Mouse (Mus musculus): ENCODE measurements at regions not wholly inside any gene's neighbourhood (a gene's known extent, or its start where the extent isn't known, plus 50 kb on each side); places are given as distances from the start of the nearest gene placed in this dataset.

GRCm38 (mm10) chr1:78015999-78016398, 180.9 kb downstream of the Pax3 start:
- Histone ChIP-seq H3K27me3 (replicated peaks) (no peaks in the 10 kb centered on the region), H3K4me1 (ENCODE audit: control insufficient read depth in 1 of 2, insufficient read depth in 2 of 2) (no peaks in the 10 kb centered on the region), H3K36me3 (replicated peaks in 1 of 2; ENCODE audit: control insufficient read depth in 1 of 2, insufficient read depth in 1 of 2, low read length in 1 of 2) (no peaks in the 10 kb centered on the region), H3K9me3 (replicated peaks; ENCODE audit: low read length) (no peaks in the 10 kb centered on the region), H3K27ac (ENCODE audit: insufficient read depth, low read depth) (no peak overlapping the region), H3K4me2 (ENCODE audit: insufficient read depth, low read depth, poor library complexity, severe bottlenecking) (no peak overlapping the region), H3K79me2 (replicated peaks; ENCODE audit: control insufficient read depth, extremely low read depth, insufficient read depth, poor library complexity, severe bottlenecking) (no peaks in the 10 kb centered on the region), H3K4me3 (replicated peaks in 1 of 3; ENCODE audit: low read depth in 2 of 3, low read length in 2 of 3, poor library complexity in 1 of 3) (no peak overlapping the region), H3K9ac (ENCODE audit: insufficient read depth, low read depth) (no peak overlapping the region)
- no peak for TF ChIP-seq USF2 (conservative IDR thresholded peaks at IDR 0.05; ENCODE audit: low read depth, low read length)
- TF ChIP-seq SIN3A (IDR thresholded peaks at IDR 0.05; ENCODE audit: low read length) = no peak
- TF ChIP-seq USF1 (IDR thresholded peaks at IDR 0.05; ENCODE audit: low read depth, low read length) = no peak
- no peak for TF ChIP-seq UBTF (IDR thresholded peaks at IDR 0.05; ENCODE audit: low read depth, low read length)
- no peak for TF ChIP-seq BHLHE40 (IDR thresholded peaks at IDR 0.05; ENCODE audit: low read depth, low read length)
- DNase-seq (ENCODE audit: extremely low read depth) = no peak
- dilution Hi-C loops (cut with MboI; ENCODE audit: extremely low pct_ligation_motif_present, extremely low pct_unique_long_range_greater_than_20kb, low sequenced_read_pairs) = no loop called here
- in situ Hi-C loops (cut with MboI; ENCODE audit: low pct_ligation_motif_present, low pct_unique_long_range_greater_than_20kb, low sequenced_read_pairs) = no loop called here

DNA sequence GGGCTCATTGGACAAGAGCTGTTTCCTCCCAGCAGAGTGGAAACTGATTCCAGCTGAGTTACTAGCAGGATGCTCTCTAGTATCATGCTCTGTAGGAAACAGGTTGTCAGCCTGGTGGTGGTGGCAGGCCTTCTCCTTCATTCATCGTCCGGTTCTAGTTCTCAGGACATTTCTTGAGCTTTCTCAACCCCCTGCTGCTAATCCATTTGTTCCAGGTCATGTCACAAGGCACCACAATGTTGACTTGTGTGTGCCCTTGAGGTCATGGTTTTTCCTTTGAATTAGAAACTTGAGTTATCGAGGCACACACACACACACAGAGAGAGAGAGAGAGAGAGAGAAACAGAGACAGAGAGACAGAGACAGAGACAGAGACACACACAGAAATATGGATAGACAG, 183.5 kb downstream of the Pax3 start:
- no peak overlapping the region for H3K4me2 ChIP-seq (ENCODE audit: insufficient read depth, low read depth, poor library complexity, severe bottlenecking)
- TF ChIP-seq IRF4 (IDR thresholded peaks at IDR 0.05; ENCODE audit: low read depth, low read length) (no peak), ETS1 (conservative IDR thresholded peaks at IDR 0.05; ENCODE audit: low read depth, low read length) (no peak), UBTF (IDR thresholded peaks at IDR 0.05; ENCODE audit: low read depth, low read length) (no peak), RCOR1 (conservative IDR thresholded peaks at IDR 0.05; ENCODE audit: low read depth, low read length) (no peak), POLR2AphosphoS2 (IDR thresholded peaks at IDR 0.05; ENCODE audit: low read depth, low read length) (no peak), BHLHE40 (IDR thresholded peaks at IDR 0.05; ENCODE audit: low read depth, low read length) (no peak), MAX (IDR thresholded peaks at IDR 0.05; ENCODE audit: low read length) (no peak), EP300 (IDR thresholded peaks at IDR 0.05; ENCODE audit: low read length) (no peak), NELFE (IDR thresholded peaks at IDR 0.05; ENCODE audit: low read depth, low read length) (no peak), CHD1 (IDR thresholded peaks at IDR 0.05; ENCODE audit: low read depth, low read length) (no peak), ELF1 (IDR thresholded peaks at IDR 0.05; ENCODE audit: low read depth, low read length) (no peak)
- no peaks in the 10 kb centered on the region for H3K9me3 ChIP-seq (replicated peaks; ENCODE audit: low read length)
- H3K27ac ChIP-seq (ENCODE audit: insufficient read depth, low read depth) = no peak overlapping the region
- H3K9ac ChIP-seq (ENCODE audit: insufficient read depth, low read depth) = no peak overlapping the region
- no peaks in the 10 kb centered on the region for H3K79me2 ChIP-seq (replicated peaks; ENCODE audit: control insufficient read depth, extremely low read depth, insufficient read depth, poor library complexity, severe bottlenecking)
- H3K4me3 ChIP-seq (replicated peaks in 1 of 3; ENCODE audit: low read depth in 2 of 3, low read length in 2 of 3, poor library complexity in 1 of 3) = no peak overlapping the region
- H3K27me3 ChIP-seq (replicated peaks) = no peaks in the 10 kb centered on the region
- dilution Hi-C loops (cut with MboI; ENCODE audit: extremely low pct_ligation_motif_present, extremely low pct_unique_long_range_greater_than_20kb, low sequenced_read_pairs) = no loop called here
- H3K36me3 ChIP-seq (replicated peaks in 1 of 2; ENCODE audit: control insufficient read depth in 1 of 2, insufficient read depth in 1 of 2, low read length in 1 of 2) = no peaks in the 10 kb centered on the region
- in situ Hi-C loops (cut with MboI; ENCODE audit: low pct_ligation_motif_present, low pct_unique_long_range_greater_than_20kb, low sequenced_read_pairs) = no loop called here
- DNase-seq (ENCODE audit: extremely low read depth) = no peak
- no peaks in the 10 kb centered on the region; a peak in 1 of 4 replicates for H3K4me1 ChIP-seq (ENCODE audit: control insufficient read depth in 1 of 2, insufficient read depth in 2 of 2)

- H3K27me3 ChIP-seq (replicated peaks) = no peaks in the 10 kb centered on the region
- TF ChIP-seq ZKSCAN1 (IDR thresholded peaks at IDR 0.05; ENCODE audit: borderline replicate concordance, low read depth, low read length) (no peak), SMC3 (IDR thresholded peaks at IDR 0.05; ENCODE audit: low read depth, low read length) (peak; percentile 47; the same call in 1 of the 2 replicates), KAT2A (IDR thresholded peaks at IDR 0.05; ENCODE audit: insufficient replicate concordance, low read length) (no peak), ETS1 (conservative IDR thresholded peaks at IDR 0.05; ENCODE audit: low read depth, low read length) (no peak), TBP (conservative IDR thresholded peaks at IDR 0.05; ENCODE audit: low read depth, low read length) (no peak), JUN (IDR thresholded peaks at IDR 0.05; ENCODE audit: insufficient read depth, low read depth, low read length) (no peak), MXI1 (IDR thresholded peaks at IDR 0.05; ENCODE audit: low read depth, low read length) (no peak), USF1 (IDR thresholded peaks at IDR 0.05; ENCODE audit: low read depth, low read length) (no peak), EP300 (IDR thresholded peaks at IDR 0.05; ENCODE audit: low read length) (no peak), RAD21 (IDR thresholded peaks at IDR 0.05; ENCODE audit: low read depth, low read length) (peak; percentile 38), MEF2A (IDR thresholded peaks at IDR 0.05; ENCODE audit: borderline replicate concordance, low read depth, low read length) (no peak), MYC (IDR thresholded peaks at IDR 0.05; ENCODE audit: low read depth, low read length) (no peak), USF2 (conservative IDR thresholded peaks at IDR 0.05; ENCODE audit: low read depth, low read length) (no peak), IRF4 (IDR thresholded peaks at IDR 0.05; ENCODE audit: low read depth, low read length) (no peak), SIN3A (IDR thresholded peaks at IDR 0.05; ENCODE audit: low read length) (no peak), PAX5 (IDR thresholded peaks at IDR 0.05; ENCODE audit: low read length) (no peak), CTCF (conservative IDR thresholded peaks at IDR 0.05 in 1 of 2, IDR thresholded peaks at IDR 0.05 in 1 of 2; ENCODE audit: low read depth in 2 of 2, low read length in 2 of 2) (peak; percentile 23 to 75; a peak in 2 of 4 replicates)
- no peaks in the 10 kb centered on the region for H3K9me3 ChIP-seq (replicated peaks; ENCODE audit: low read length)
- H3K27ac ChIP-seq (ENCODE audit: insufficient read depth, low read depth) = no peak overlapping the region
- H3K79me2 ChIP-seq (replicated peaks; ENCODE audit: control insufficient read depth, extremely low read depth, insufficient read depth, poor library complexity, severe bottlenecking) = no peaks in the 10 kb centered on the region
- in situ Hi-C loops (cut with MboI; ENCODE audit: low pct_ligation_motif_present, low pct_unique_long_range_greater_than_20kb, low sequenced_read_pairs) (no loop called here), dilution Hi-C loops (cut with MboI; ENCODE audit: extremely low pct_ligation_motif_present, extremely low pct_unique_long_range_greater_than_20kb, low sequenced_read_pairs) (no loop called here)
- no peaks in the 10 kb centered on the region; a peak in 1 of 4 replicates for H3K4me1 ChIP-seq (ENCODE audit: control insufficient read depth in 1 of 2, insufficient read depth in 2 of 2)
- no peak overlapping the region for H3K4me2 ChIP-seq (ENCODE audit: insufficient read depth, low read depth, poor library complexity, severe bottlenecking)
- DNase-seq (ENCODE audit: extremely low read depth) = peak; percentile 64
- no peaks in the 10 kb centered on the region for H3K36me3 ChIP-seq (replicated peaks in 1 of 2; ENCODE audit: control insufficient read depth in 1 of 2, insufficient read depth in 1 of 2, low read length in 1 of 2)
- no peak overlapping the region for H3K4me3 ChIP-seq (replicated peaks in 1 of 3; ENCODE audit: low read depth in 2 of 3, low read length in 2 of 3, poor library complexity in 1 of 3)
- no peak overlapping the region for H3K9ac ChIP-seq (ENCODE audit: insufficient read depth, low read depth)
Observed at GRCm38 (mm10) chr1:78008811-78009410, 188.0 kb downstream of the Pax3 start.
